ENCODE assay signal across 14 mouse cellular contexts in the genomic region with DNA sequence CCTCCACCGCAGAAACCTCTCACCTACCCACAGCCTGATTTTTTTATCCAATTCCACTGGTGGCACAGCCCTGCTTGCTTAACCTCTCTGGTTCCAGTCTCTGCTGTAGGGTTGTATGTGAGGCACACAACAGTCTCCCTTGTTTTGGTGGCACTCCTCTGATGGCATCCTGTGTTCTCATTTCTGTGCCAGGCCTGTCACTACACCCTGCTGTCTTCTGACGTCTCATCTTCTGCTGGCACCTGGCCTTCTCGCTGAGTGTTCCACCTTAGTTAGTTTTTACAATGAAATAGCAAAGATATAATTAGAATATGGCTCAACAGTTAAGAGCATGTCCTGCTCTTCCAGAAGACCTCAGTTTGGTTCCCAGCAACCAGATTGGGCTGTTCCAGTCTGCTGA. TPM values are rescaled to one million over a fixed set of nuclear protein-coding genes. Genes with fewer than 3 reads are reported as not detected.
A peak's percentile ranks its signal among the peaks of the same experiment; 100 is the strongest.
DNase-seq lines count a peak whose midpoint lies in the region; TF ChIP-seq lines count a peak whose summit lies in the region.
"Had no signal": no experiment of that assay in that cellular context is flagged by ENCODE, and none has a peak within 500 bp of the region (broad histone marks: within the 10 kb centered on the region; RNA-seq: fewer than 3 reads in every experiment).

No protein-coding gene starts in this region.

- WGBS in heart, adult 2 months = 45% methylated on average over 3 of the region's 3 CpGs

- peak overlapping the region; percentile 80 for H3K27ac ChIP-seq in heart, adult 2 months
- H3K27ac ChIP-seq: embryonic facial prominence, embryonic 13.5 days; macrophage had no signal

- H3K79me2 ChIP-seq in heart, adult 2 months (replicated peaks; ENCODE audit: control insufficient read depth, insufficient read depth, low read length) = peaks cover 2% of the 10 kb centered on the region

- TF ChIP-seq CTCF in heart, adult 2 months (IDR thresholded peaks at IDR 0.05) = no peak

- peaks cover 39% of the 10 kb centered on the region for H3K36me3 ChIP-seq in heart, adult 2 months (ENCODE audit: control insufficient read depth, insufficient read depth, low read length)
- H3K36me3 ChIP-seq: embryonic facial prominence, embryonic 13.5 days had no signal

- intact Hi-C loops in heart, adult 2 months (cut with DNase I) = loop anchor here (5.0 kb wide), 1 partner anchor 38 kb away; no protein-coding TSS in a partner anchor
- intact Hi-C loops in heart, postnatal 14 days (cut with DNase I) = loop anchor here (5.0 kb wide), 2 partner anchors 47 to 123 kb away; partner anchors contain the start of genes Add3 and Mxi1

- no peak for TF ChIP-seq POLR2A in heart, adult 2 months (IDR thresholded peaks at IDR 0.05; ENCODE audit: insufficient read depth, low read depth, low read length)

- peak in 1 of 2 experiments; percentile 53 for DNase-seq in heart, adult 2 months
- no peak for DNase-seq in heart, postnatal 14 days
- DNase-seq in CD8-positive naive resting alpha-beta T cell, adult 2 months (ENCODE audit: low read depth in 2 of 2, low spot score in 2 of 2) = peak; percentile 40 to 47
- DNase-seq in cerebellum, adult 11-12 months = peak; percentile 79
- peak; percentile 61 for DNase-seq in heart, postnatal 4 days
- DNase-seq in adrenal gland, adult (ENCODE audit: inconsistent age in 2 of 2, low spot score in 1 of 2) = no peak
- no peak for DNase-seq in frontal cortex, postnatal 25 days (ENCODE audit: low spot score in 2 of 2)
- DNase-seq: adrenal gland, postnatal 14 days; gastrocnemius, postnatal 10 days; kidney, adult 8-10 months had no signal

- peaks cover 26% of the 10 kb centered on the region for H3K4me1 ChIP-seq in heart, adult 2 months (ENCODE audit: control insufficient read depth, insufficient read depth, low read length)

- H3K4me3 ChIP-seq in heart, adult 2 months = no peak overlapping the region
- H3K4me3 ChIP-seq: embryonic facial prominence, embryonic 13.5 days had no signal

- TF ChIP-seq EP300 in heart, adult 2 months (IDR thresholded peaks at IDR 0.05; ENCODE audit: insufficient read depth, low read depth, low read length) = no peak

- H3K27me3 ChIP-seq in heart, adult 2 months (ENCODE audit: control insufficient read depth, insufficient read depth, low read length) = no peaks in the 10 kb centered on the region
- H3K27me3 ChIP-seq: CH12.LX; embryonic facial prominence, embryonic 13.5 days; Patski had no signal

- H3K9ac ChIP-seq in heart, adult 2 months (ENCODE audit: low read depth, low read length) = peak overlapping the region; percentile 14; the same call in 1 of the 2 replicates
- H3K9ac ChIP-seq: embryonic facial prominence, embryonic 13.5 days had no signal

RNA-seq across cellular contexts. Expression of gene Add3, which starts 49.5 kb away (rescaled TPM):
- 10 to 100 TPM; 38.9 to 50.5 TPM for total RNA-seq in heart, adult 2 months (2021)
- 25.2 and 44.5 TPM in 2 replicates for polyA plus RNA-seq in heart, adult 2 months (2012; rRNA removed)
- total RNA-seq in heart, postnatal 14 days (2021) = 10 to 100 TPM; 63.4 to 65.2 TPM
- total RNA-seq in heart, postnatal 4 days (2021) = 100 to 1,000 TPM in 1 of 2 experiments, 10 to 100 TPM in 1; 99.0 to 102 TPM

Comparison
In these comparisons a context has a peak if more than half of its experiments do, and no peak if none do; other contexts are left out.
1. DNase-seq: peak in CD8-positive naive resting alpha-beta T cell, adult 2 months (2 of 2), cerebellum, adult 11-12 months (single experiment) and heart, postnatal 4 days (single experiment); none in heart, postnatal 14 days (0 of 2), adrenal gland, adult (0 of 2) and frontal cortex, postnatal 25 days (0 of 2).